Mouse (Mus musculus): ENCODE measurements around the gene Opcml. TPM values are rescaled to one million over a fixed set of nuclear protein-coding genes. Genes with fewer than 3 reads are reported as not detected.

Gene Opcml
- polyA plus RNA-seq, 1 experiment, result 43.6 TPM

GRCm38 (mm10) chr9:27804461-27804860, 13.9 kb downstream of the Opcml start:
- Histone ChIP-seq H3K27me3 (ENCODE audit: control insufficient read depth, insufficient read depth, low read length) (no peaks in the 10 kb centered on the region), H3K4me3 (replicated peaks; ENCODE audit: insufficient read depth, low read depth, low read length) (no peak overlapping the region), H3K27ac (ENCODE audit: insufficient read depth, low read length) (no peak overlapping the region), H3K4me1 (ENCODE audit: control insufficient read depth, insufficient read depth, low read length) (no peaks in the 10 kb centered on the region)
- TF ChIP-seq CTCF (IDR thresholded peaks at IDR 0.05; ENCODE audit: borderline replicate concordance, insufficient read depth, low read depth, low read length) (no peak), POLR2A (IDR thresholded peaks at IDR 0.05; ENCODE audit: borderline replicate concordance, insufficient read depth, low read length) (no peak)
- no peak for DNase-seq
- WGBS, result 58% methylated on average over 3 of the region's 3 CpGs

GRCm38 (mm10) chr9:27809741-27810140, 19.2 kb downstream of the Opcml start:
- WGBS, result 49% methylated on average over 8 of the region's 8 CpGs

GRCm38 (mm10) chr9:27813207-27813790, 22.7 kb downstream of the Opcml start:
- H3K27me3 ChIP-seq (ENCODE audit: control insufficient read depth, insufficient read depth, low read length), result no peaks in the 10 kb centered on the region
- no peak for DNase-seq
- WGBS, result 59% methylated on average over 3 of the region's 3 CpGs
- no peaks in the 10 kb centered on the region; the same call in 1 of the 2 replicates for H3K4me1 ChIP-seq (ENCODE audit: control insufficient read depth, insufficient read depth, low read length)
- no peak for TF ChIP-seq POLR2A (IDR thresholded peaks at IDR 0.05; ENCODE audit: borderline replicate concordance, insufficient read depth, low read length)
- no peak for TF ChIP-seq CTCF (IDR thresholded peaks at IDR 0.05; ENCODE audit: borderline replicate concordance, insufficient read depth, low read depth, low read length)
- no peak overlapping the region for H3K4me3 ChIP-seq (replicated peaks; ENCODE audit: insufficient read depth, low read depth, low read length)
- H3K27ac ChIP-seq (ENCODE audit: insufficient read depth, low read length), result no peak overlapping the region

More at GRCm38 (mm10) chr9:27809741-27810140, 19.2 kb downstream of the Opcml start:
- H3K4me3 ChIP-seq (replicated peaks; ENCODE audit: insufficient read depth, low read depth, low read length), result no peak overlapping the region
- H3K27me3 ChIP-seq (ENCODE audit: control insufficient read depth, insufficient read depth, low read length), result no peaks in the 10 kb centered on the region
- H3K4me1 ChIP-seq (ENCODE audit: control insufficient read depth, insufficient read depth, low read length), result no peaks in the 10 kb centered on the region; the same call in 1 of the 2 replicates
- TF ChIP-seq POLR2A (IDR thresholded peaks at IDR 0.05; ENCODE audit: borderline replicate concordance, insufficient read depth, low read length) (no peak), CTCF (IDR thresholded peaks at IDR 0.05; ENCODE audit: borderline replicate concordance, insufficient read depth, low read depth, low read length) (no peak)
- no peak overlapping the region for H3K27ac ChIP-seq (ENCODE audit: insufficient read depth, low read length)
- DNase-seq, result no peak

GRCm38 (mm10) chr9:27814161-27814560, 23.6 kb downstream of the Opcml start:
- Histone ChIP-seq H3K27ac (ENCODE audit: insufficient read depth, low read length) (no peak overlapping the region), H3K27me3 (ENCODE audit: control insufficient read depth, insufficient read depth, low read length) (no peaks in the 10 kb centered on the region), H3K4me1 (ENCODE audit: control insufficient read depth, insufficient read depth, low read length) (no peaks in the 10 kb centered on the region; the same call in 1 of the 2 replicates), H3K4me3 (replicated peaks; ENCODE audit: insufficient read depth, low read depth, low read length) (no peak overlapping the region)
- no peak for DNase-seq
- TF ChIP-seq POLR2A (IDR thresholded peaks at IDR 0.05; ENCODE audit: borderline replicate concordance, insufficient read depth, low read length) (no peak), CTCF (IDR thresholded peaks at IDR 0.05; ENCODE audit: borderline replicate concordance, insufficient read depth, low read depth, low read length) (no peak)
- WGBS, result 49% methylated on average over 2 of the region's 2 CpGs

- TF ChIP-seq CTCF (IDR thresholded peaks at IDR 0.05; ENCODE audit: borderline replicate concordance, insufficient read depth, low read depth, low read length) (no peak), POLR2A (IDR thresholded peaks at IDR 0.05; ENCODE audit: borderline replicate concordance, insufficient read depth, low read length) (no peak)
- Histone ChIP-seq H3K27ac (ENCODE audit: insufficient read depth, low read length) (no peak overlapping the region), H3K4me3 (replicated peaks; ENCODE audit: insufficient read depth, low read depth, low read length) (no peak overlapping the region), H3K27me3 (ENCODE audit: control insufficient read depth, insufficient read depth, low read length) (no peaks in the 10 kb centered on the region), H3K4me1 (ENCODE audit: control insufficient read depth, insufficient read depth, low read length) (no peaks in the 10 kb centered on the region)
- 79% methylated on average over 1 of the region's 1 CpGs for WGBS
- DNase-seq, result no peak
These were observed 30.6 kb downstream of the Opcml start for GRCm38 (mm10) chr9:27821197-27821596.

- TF ChIP-seq CTCF (IDR thresholded peaks at IDR 0.05; ENCODE audit: borderline replicate concordance, insufficient read depth, low read depth, low read length) (no peak), POLR2A (IDR thresholded peaks at IDR 0.05; ENCODE audit: borderline replicate concordance, insufficient read depth, low read length) (no peak)
- no peak overlapping the region for H3K27ac ChIP-seq (ENCODE audit: insufficient read depth, low read length)
- DNase-seq, result no peak
- 77% methylated on average over 6 of the region's 6 CpGs for WGBS
- no peaks in the 10 kb centered on the region for H3K27me3 ChIP-seq (ENCODE audit: control insufficient read depth, insufficient read depth, low read length)
- H3K4me1 ChIP-seq (ENCODE audit: control insufficient read depth, insufficient read depth, low read length), result no peaks in the 10 kb centered on the region
- H3K4me3 ChIP-seq (replicated peaks; ENCODE audit: insufficient read depth, low read depth, low read length), result no peak overlapping the region
These were observed 32.1 kb downstream of the Opcml start for GRCm38 (mm10) chr9:27822681-27823080.

GRCm38 (mm10) chr9:27824424-27824823, 33.8 kb downstream of the Opcml start:
- no peak for DNase-seq
- no peak overlapping the region for H3K27ac ChIP-seq (ENCODE audit: insufficient read depth, low read length)
- TF ChIP-seq CTCF (IDR thresholded peaks at IDR 0.05; ENCODE audit: borderline replicate concordance, insufficient read depth, low read depth, low read length) (no peak), POLR2A (IDR thresholded peaks at IDR 0.05; ENCODE audit: borderline replicate concordance, insufficient read depth, low read length) (no peak)
- 91% methylated on average over 7 of the region's 7 CpGs for WGBS
- no peaks in the 10 kb centered on the region for H3K4me1 ChIP-seq (ENCODE audit: control insufficient read depth, insufficient read depth, low read length)
- no peak overlapping the region for H3K4me3 ChIP-seq (replicated peaks; ENCODE audit: insufficient read depth, low read depth, low read length)
- H3K27me3 ChIP-seq (ENCODE audit: control insufficient read depth, insufficient read depth, low read length), result no peaks in the 10 kb centered on the region

GRCm38 (mm10) chr9:27830519-27830918, 39.9 kb downstream of the Opcml start:
- Histone ChIP-seq H3K27ac (ENCODE audit: insufficient read depth, low read length) (no peak overlapping the region), H3K27me3 (ENCODE audit: control insufficient read depth, insufficient read depth, low read length) (no peaks in the 10 kb centered on the region), H3K4me1 (ENCODE audit: control insufficient read depth, insufficient read depth, low read length) (no peaks in the 10 kb centered on the region), H3K4me3 (replicated peaks; ENCODE audit: insufficient read depth, low read depth, low read length) (no peak overlapping the region)
- TF ChIP-seq CTCF (IDR thresholded peaks at IDR 0.05; ENCODE audit: borderline replicate concordance, insufficient read depth, low read depth, low read length), result no peak
- TF ChIP-seq POLR2A (IDR thresholded peaks at IDR 0.05; ENCODE audit: borderline replicate concordance, insufficient read depth, low read length), result no peak
- no peak for DNase-seq
- whole genome bisulfite sequencing, result 70% methylated on average over 5 of the region's 5 CpGs

Data from cerebellum, adult 2 months (tissue).